Mouse (Mus musculus): ENCODE measurements at regions not wholly inside any gene's neighbourhood (a gene's known extent, or its start where the extent isn't known, plus 50 kb on each side); places are given as distances from the start of the nearest gene placed in this dataset.

DNA sequence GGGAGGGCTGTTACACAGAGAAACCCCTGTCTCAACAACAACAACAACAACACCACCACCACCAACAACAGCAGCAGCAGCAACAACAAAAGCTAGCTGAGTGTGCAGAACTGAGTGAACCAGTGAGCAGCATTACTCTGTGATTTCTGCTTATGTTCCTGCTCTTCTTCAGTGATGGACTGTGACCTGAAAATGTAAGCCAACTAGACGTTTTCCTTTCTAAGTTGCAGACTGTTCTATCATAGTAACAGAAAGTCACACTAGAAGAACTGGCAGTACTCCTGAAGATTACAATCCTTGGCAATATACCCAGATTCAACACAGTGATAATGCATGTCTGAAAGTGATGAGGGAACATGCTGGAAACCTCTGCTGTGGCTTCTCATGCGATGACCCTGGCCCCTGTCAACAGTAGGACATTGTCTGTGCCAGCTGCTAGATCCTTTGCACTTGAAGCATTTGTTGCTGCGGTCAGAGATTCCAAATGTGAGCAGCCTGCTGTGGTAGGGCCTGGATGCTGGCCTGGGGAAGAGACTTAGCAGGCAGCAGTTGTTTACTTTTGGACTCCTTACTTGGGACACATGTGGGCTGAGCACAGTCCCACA, 115.6 kb upstream of the Tex13c2 start:
- H3K4me1 ChIP-seq (replicated peaks; ENCODE audit: control insufficient read depth, insufficient read depth, low read length): no peaks in the 10 kb centered on the region
- no peak for DNase-seq
- H3K4me3 ChIP-seq (ENCODE audit: control insufficient read depth, insufficient read depth, low read length): no peak overlapping the region
- no peaks in the 10 kb centered on the region for H3K36me3 ChIP-seq (ENCODE audit: control insufficient read depth, insufficient read depth, low read length)
- no peaks in the 10 kb centered on the region for H3K27me3 ChIP-seq (ENCODE audit: control insufficient read depth, insufficient read depth, low read length)
- H3K27ac ChIP-seq (ENCODE audit: control insufficient read depth, insufficient read depth, low read length): no peak overlapping the region
- TF ChIP-seq POLR2A (IDR thresholded peaks at IDR 0.05; ENCODE audit: control insufficient read depth, extremely low read depth, insufficient read depth, low read length, poor library complexity) (no peak), CTCF (IDR thresholded peaks at IDR 0.05; ENCODE audit: borderline replicate concordance, control insufficient read depth, extremely low read depth, insufficient read depth, low read length, poor library complexity) (no peak)
- WGBS: 94% methylated on average over 3 of the region's 3 CpGs

- H3K27ac ChIP-seq (ENCODE audit: control insufficient read depth, insufficient read depth, low read length): no peak overlapping the region
- 90% methylated on average over 3 of the region's 3 CpGs for WGBS
- DNase-seq: no peak
- TF ChIP-seq POLR2A (IDR thresholded peaks at IDR 0.05; ENCODE audit: control insufficient read depth, extremely low read depth, insufficient read depth, low read length, poor library complexity) (no peak), CTCF (IDR thresholded peaks at IDR 0.05; ENCODE audit: borderline replicate concordance, control insufficient read depth, extremely low read depth, insufficient read depth, low read length, poor library complexity) (no peak)
- H3K4me1 ChIP-seq (replicated peaks; ENCODE audit: control insufficient read depth, insufficient read depth, low read length): no peaks in the 10 kb centered on the region
- no peak overlapping the region for H3K4me3 ChIP-seq (ENCODE audit: control insufficient read depth, insufficient read depth, low read length)
- no peaks in the 10 kb centered on the region for H3K36me3 ChIP-seq (ENCODE audit: control insufficient read depth, insufficient read depth, low read length)
- no peaks in the 10 kb centered on the region for H3K27me3 ChIP-seq (ENCODE audit: control insufficient read depth, insufficient read depth, low read length)
Observed at GRCm38 (mm10) chrX:42393836-42394556, 95.5 kb upstream of the Tex13c2 start.

- Histone ChIP-seq H3K4me1 (replicated peaks; ENCODE audit: control insufficient read depth, insufficient read depth, low read length) (no peaks in the 10 kb centered on the region), H3K4me3 (ENCODE audit: control insufficient read depth, insufficient read depth, low read length) (no peak overlapping the region), H3K27ac (ENCODE audit: control insufficient read depth, insufficient read depth, low read length) (no peak overlapping the region), H3K36me3 (ENCODE audit: control insufficient read depth, insufficient read depth, low read length) (no peaks in the 10 kb centered on the region), H3K27me3 (ENCODE audit: control insufficient read depth, insufficient read depth, low read length) (no peaks in the 10 kb centered on the region)
- TF ChIP-seq CTCF (IDR thresholded peaks at IDR 0.05; ENCODE audit: borderline replicate concordance, control insufficient read depth, extremely low read depth, insufficient read depth, low read length, poor library complexity) (no peak), POLR2A (IDR thresholded peaks at IDR 0.05; ENCODE audit: control insufficient read depth, extremely low read depth, insufficient read depth, low read length, poor library complexity) (no peak)
- no peak for DNase-seq
- WGBS: 94% methylated on average over 4 of the region's 4 CpGs
Observed at GRCm38 (mm10) chrX:42396441-42396840, 93.0 kb upstream of the Tex13c2 start.

GRCm38 (mm10) chrX:42398836-42399235, 90.7 kb upstream of the Tex13c2 start:
- H3K4me3 ChIP-seq (ENCODE audit: control insufficient read depth, insufficient read depth, low read length): no peak overlapping the region
- 79% methylated on average over 1 of the region's 1 CpGs for WGBS
- no peak for DNase-seq
- no peaks in the 10 kb centered on the region for H3K36me3 ChIP-seq (ENCODE audit: control insufficient read depth, insufficient read depth, low read length)
- no peak overlapping the region for H3K27ac ChIP-seq (ENCODE audit: control insufficient read depth, insufficient read depth, low read length)
- H3K27me3 ChIP-seq (ENCODE audit: control insufficient read depth, insufficient read depth, low read length): no peaks in the 10 kb centered on the region
- TF ChIP-seq CTCF (IDR thresholded peaks at IDR 0.05; ENCODE audit: borderline replicate concordance, control insufficient read depth, extremely low read depth, insufficient read depth, low read length, poor library complexity) (no peak), POLR2A (IDR thresholded peaks at IDR 0.05; ENCODE audit: control insufficient read depth, extremely low read depth, insufficient read depth, low read length, poor library complexity) (no peak)
- no peaks in the 10 kb centered on the region; the same call in 1 of the 2 replicates for H3K4me1 ChIP-seq (replicated peaks; ENCODE audit: control insufficient read depth, insufficient read depth, low read length)

GRCm38 (mm10) chrX:42399343-42399742, 90.1 kb upstream of the Tex13c2 start:
- H3K4me3 ChIP-seq (ENCODE audit: control insufficient read depth, insufficient read depth, low read length): no peak overlapping the region
- TF ChIP-seq POLR2A (IDR thresholded peaks at IDR 0.05; ENCODE audit: control insufficient read depth, extremely low read depth, insufficient read depth, low read length, poor library complexity) (no peak), CTCF (IDR thresholded peaks at IDR 0.05; ENCODE audit: borderline replicate concordance, control insufficient read depth, extremely low read depth, insufficient read depth, low read length, poor library complexity) (no peak)
- H3K36me3 ChIP-seq (ENCODE audit: control insufficient read depth, insufficient read depth, low read length): no peaks in the 10 kb centered on the region
- peak; percentile 67 for DNase-seq
- H3K4me1 ChIP-seq (replicated peaks; ENCODE audit: control insufficient read depth, insufficient read depth, low read length): no peaks in the 10 kb centered on the region; the same call in 1 of the 2 replicates
- no peaks in the 10 kb centered on the region for H3K27me3 ChIP-seq (ENCODE audit: control insufficient read depth, insufficient read depth, low read length)
- no peak overlapping the region for H3K27ac ChIP-seq (ENCODE audit: control insufficient read depth, insufficient read depth, low read length)

GRCm38 (mm10) chrX:42401091-42401490, 88.4 kb upstream of the Tex13c2 start:
- H3K4me1 ChIP-seq (replicated peaks; ENCODE audit: control insufficient read depth, insufficient read depth, low read length): no peaks in the 10 kb centered on the region; the same call in 1 of the 2 replicates
- no peaks in the 10 kb centered on the region for H3K36me3 ChIP-seq (ENCODE audit: control insufficient read depth, insufficient read depth, low read length)
- TF ChIP-seq CTCF (IDR thresholded peaks at IDR 0.05; ENCODE audit: borderline replicate concordance, control insufficient read depth, extremely low read depth, insufficient read depth, low read length, poor library complexity): no peak
- TF ChIP-seq POLR2A (IDR thresholded peaks at IDR 0.05; ENCODE audit: control insufficient read depth, extremely low read depth, insufficient read depth, low read length, poor library complexity): no peak
- no peak overlapping the region for H3K4me3 ChIP-seq (ENCODE audit: control insufficient read depth, insufficient read depth, low read length)
- 93% methylated on average over 1 of the region's 1 CpGs for WGBS
- H3K27me3 ChIP-seq (ENCODE audit: control insufficient read depth, insufficient read depth, low read length): no peaks in the 10 kb centered on the region
- DNase-seq: no peak
- no peak overlapping the region for H3K27ac ChIP-seq (ENCODE audit: control insufficient read depth, insufficient read depth, low read length)
